Mouse (Mus musculus) cerebellum, adult (tissue): ENCODE measurements around the gene Osbp.
"Not testable (repeated sequence)": the region's sequence is repeated elsewhere in the genome, so short reads cannot be mapped to it uniquely, and the experiment has no call there.

Source experiments
- ATAC-seq: cut with Nextera tagmentation; 2 replicates; pipeline ENCODE4 v1.9.2; 2017; ENCODE audit warnings: mild to moderate bottlenecking, moderate library complexity, mixed read lengths; ENCODE audit not compliant: insufficient number of reproducible peaks, low FRiP score, low TSS enrichment

Gene Osbp

DNA sequence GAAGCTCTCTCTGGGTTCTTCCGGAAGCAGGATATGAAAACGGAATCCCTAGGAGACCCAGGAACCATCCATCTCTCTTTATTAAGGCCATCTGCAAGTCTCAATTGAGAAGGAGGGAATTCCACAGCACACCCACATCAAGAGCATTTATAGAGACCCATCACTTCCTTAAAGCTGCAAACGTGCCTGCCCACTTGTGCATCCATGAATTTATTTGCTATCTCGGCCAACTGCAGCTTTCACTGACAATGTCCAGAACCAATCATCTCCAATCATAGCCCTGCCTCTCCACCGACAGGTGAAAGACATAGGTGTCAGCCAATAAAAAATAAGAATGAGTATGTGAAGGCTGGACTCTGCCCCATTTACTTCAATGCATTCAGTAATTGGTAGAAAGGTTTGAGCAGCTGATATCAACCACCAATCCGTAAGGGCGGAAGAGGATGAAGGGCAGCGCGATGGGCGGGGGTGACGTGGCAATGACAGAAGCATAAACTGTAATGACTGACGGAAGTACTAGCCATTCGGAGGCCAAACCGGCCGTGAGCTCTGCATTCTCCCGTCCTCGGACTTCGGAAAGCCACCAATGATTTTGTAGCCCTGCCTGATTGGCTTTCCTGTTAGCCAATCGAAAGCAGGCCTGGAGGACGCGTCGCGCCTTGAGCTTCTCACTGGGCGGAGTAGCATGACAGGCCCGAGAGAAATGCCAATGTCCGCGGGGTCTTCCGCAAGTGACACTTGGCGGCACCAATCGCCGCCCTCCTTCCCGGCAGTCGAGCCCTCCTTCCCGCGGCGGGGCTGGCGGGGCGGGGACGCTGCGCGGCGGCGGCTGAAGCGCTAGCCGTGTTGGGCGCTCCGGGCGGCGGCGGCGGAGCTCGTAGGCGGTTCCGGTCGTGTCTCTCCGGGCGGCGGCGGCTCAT lies at the start of gene Osbp:
Gene Osbp, plus strand, starts transcription at position 919 of the 920 bp plus-strand sequence.
- ATAC-seq, result peak; percentile 95

DNA sequence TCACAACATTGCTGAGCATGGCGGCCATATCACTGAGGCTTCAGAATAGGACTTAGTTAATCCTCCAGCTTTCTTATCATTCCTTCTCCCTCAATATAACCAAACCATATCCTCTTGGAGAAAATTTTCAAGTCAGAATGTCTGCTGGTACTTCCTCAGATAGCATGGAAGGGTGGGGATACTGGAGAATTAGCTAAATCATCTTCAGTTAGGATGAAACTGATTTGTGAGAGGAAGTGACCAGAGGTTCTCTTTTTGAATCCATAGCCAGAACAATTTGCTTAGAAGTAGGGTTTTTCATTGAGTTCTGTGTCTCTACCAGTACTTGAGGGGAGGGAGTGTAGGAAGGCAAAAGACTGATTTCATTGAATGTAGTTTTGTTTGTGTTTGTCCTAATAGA lies 43.7 kb upstream of the Osbp start:
- no peak for ATAC-seq

DNA sequence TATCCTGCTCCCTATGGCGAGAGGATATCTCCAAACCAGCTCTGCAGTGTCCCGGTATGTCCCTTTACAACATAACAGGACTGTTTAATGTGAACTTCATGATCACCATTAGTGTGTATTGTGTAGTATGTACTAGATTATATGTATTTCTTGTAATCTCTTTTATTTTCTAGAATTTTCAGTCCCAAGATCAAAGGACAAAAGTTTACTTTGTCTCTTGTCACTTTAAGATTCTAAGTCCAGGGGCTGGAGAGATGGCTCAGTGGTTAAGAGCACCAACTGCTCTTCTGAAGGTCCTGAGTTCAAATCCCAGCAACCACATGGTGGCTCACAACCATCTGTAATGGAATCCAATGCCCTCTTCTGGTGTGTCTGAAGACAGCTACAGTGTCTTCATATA lies 43.2 kb upstream of the Osbp start:
- ATAC-seq, result not testable (repeated sequence)

DNA sequence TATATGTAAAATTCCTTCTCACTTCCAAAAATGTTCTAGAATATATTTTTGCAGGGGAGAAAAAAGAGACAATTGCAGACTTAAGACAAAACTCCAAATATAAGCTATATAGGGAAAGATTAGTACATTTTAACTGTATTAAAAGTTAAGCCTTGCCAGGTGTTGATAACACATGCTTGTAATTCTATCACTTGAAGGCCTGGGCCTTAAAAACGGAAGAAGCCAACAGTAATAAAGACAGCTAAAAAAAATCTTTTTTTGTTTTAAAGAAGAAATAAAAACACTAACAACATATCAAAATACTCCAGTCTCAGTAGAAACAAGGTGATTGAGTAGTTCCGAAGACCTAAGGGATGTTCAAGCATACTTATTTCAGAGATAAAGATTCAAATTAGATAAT lies 39.4 kb upstream of the Osbp start:
- ATAC-seq, result no peak

DNA sequence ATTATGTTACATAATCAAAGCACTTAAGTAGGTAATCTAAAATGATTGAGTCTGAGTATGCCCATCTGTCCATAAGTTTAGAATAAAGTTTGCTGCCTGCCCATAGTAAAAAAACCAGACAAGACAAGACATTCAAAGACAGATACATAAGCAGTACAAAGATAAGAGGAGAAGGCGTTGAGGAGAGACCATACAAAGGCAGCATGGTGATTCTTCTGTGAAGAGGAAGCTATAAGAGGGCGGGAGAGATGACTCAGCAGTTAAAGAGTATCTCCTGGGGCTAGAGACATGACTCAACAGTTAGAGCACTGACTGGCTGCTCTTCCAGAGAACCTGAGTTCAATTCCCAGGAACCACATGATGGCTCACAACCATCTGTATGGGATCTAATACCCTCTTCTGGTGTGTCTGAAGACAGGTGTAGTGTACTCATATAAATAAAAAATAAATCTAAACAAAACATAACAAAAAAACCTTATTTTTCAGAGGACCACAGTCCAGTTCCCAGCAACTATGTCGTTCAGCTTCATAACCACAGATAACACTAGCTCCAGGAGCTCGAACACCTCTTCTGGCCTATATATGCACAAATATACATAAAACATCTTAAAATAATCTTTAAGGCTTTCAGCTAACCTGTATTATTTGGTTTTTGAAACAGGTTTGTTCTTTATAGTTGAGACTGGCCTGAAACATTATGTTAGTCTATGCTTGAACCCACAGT lies 37.6 kb upstream of the Osbp start:
- ATAC-seq, result no peak

DNA sequence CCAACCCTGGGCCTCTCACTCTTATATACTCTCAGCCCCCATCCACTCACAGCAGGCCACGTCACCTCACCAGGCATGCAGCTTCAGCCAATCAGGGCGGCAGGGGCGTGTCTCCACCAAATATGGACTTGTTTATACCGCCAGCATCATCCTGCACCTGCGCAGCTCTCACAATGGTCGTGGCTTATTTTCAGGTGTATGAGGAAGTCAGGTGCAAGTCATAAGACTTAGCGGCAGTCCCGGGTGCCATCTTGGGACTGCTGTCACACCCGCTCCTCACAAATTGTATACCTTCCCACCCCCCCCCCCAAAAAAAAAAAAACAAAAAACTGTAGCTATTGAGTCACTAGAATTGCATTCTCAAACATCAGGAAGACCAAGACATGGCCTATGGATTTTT lies 19.3 kb upstream of the Osbp start:
- not testable (repeated sequence) for ATAC-seq

DNA sequence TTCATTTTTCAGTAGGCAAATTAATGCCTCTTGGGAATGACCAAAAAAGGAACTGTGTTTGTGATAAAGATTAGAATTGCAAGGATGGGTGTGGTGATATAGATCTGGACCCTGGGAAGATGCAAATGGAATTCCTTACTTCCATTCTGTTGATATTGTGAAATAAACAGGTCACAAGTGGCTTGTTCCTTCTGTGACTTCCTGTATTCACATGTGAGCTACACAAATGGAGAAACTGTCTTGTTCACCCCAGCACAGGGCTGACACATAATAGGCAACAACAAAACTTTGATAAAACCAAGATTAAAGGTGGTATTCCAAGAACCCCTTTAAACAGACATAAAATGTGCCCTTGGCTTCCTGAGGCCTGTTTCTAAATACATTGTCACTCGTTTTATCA lies 15.9 kb upstream of the Osbp start:
- no peak for ATAC-seq

DNA sequence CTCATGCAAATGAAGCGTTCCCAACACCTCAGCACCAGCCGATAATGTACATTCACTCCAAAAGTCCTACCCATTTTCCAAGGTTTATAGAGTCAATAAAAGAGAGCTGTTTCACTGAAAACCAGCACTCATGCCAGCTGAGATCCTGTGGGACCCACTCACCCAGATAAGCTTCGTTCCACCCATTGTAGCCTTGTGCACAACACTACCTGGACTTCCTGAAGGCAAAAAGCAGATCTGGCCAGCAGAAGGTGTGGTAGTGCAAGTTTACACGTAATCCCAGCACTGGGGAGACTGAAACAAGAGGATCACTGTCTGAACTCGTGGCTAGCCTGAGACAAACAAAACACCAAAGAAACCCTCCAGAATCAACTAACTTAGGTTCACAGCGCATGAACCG lies 15.0 kb upstream of the Osbp start:
- no peak for ATAC-seq

DNA sequence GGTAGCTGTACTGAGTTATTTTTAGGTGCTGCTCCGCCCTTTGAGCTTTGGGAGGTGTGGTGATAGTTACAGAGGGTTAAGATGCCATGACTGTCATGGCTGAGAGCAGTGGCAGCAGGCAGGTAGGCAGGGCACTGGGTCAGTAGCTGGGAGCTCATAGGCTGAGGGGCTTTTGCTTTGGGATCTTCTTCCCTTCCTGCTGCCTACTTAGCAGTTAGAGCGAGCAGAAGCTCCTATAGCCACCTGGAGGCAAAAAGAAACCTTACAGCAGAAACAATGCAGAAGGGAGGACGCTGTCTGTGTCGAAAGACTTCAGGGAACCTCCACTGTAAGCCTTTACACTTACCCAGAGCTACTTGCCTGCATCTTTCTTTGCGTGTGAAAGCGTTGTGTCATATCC lies 11.5 kb upstream of the Osbp start:
- ATAC-seq, result no peak

DNA sequence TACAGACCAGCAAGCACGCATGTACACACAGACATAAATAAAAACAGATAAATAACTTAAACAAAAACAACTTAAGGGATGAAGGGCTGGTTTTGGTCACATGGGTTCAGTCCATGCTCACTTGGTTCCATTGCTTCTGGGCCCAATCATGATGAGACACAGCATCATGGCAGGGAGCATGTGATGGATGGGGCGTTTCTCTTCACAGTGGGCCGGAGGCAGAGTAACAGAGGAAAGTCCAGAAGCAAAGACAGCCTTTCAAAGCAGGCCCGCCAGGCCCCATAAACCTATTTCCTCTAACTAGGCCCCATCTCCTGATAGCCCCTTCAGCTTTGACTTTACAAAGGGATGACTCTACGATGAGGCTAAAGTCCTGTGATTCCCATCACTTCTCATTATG lies 9.1 kb upstream of the Osbp start:
- ATAC-seq, result no peak

DNA sequence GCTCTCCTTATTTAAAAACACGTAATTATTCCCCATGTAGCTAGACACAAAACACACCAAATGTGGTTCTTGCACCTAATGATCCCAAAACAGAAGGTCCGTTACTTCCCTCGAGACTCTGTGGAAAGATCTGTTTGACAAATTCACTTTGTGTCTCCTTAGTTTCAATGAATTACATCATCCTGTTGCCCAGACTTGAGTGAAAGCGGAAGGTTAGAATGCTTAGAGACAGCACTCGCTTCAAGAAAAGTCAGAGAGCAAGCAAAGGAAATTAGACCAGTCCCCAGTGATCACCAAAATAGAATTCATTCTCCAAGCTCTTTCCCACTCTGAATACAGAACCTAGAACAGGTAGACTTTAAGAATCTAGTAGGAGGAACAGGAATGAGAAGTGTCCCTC lies 8.3 kb upstream of the Osbp start:
- no peak for ATAC-seq

DNA sequence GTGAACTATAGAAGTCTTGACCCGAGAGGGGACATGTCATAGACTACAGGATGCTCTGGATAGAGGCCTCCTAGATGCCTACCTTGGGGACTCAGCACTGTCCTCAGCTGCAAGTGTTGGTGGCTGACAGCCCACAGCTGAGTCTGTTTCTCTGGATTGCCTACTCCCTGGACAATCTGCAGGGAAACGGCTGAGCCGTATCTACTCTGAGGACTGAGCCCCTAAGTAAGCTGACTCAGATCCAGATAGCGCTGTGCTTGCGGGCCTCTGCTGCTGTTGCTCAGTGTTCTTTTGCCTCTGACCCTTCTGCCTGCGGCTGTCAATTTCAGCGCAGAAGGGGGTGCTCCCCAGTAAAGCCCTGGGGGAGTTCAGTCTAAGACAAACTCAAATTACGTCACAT lies 7.9 kb upstream of the Osbp start:
- no peak for ATAC-seq

DNA sequence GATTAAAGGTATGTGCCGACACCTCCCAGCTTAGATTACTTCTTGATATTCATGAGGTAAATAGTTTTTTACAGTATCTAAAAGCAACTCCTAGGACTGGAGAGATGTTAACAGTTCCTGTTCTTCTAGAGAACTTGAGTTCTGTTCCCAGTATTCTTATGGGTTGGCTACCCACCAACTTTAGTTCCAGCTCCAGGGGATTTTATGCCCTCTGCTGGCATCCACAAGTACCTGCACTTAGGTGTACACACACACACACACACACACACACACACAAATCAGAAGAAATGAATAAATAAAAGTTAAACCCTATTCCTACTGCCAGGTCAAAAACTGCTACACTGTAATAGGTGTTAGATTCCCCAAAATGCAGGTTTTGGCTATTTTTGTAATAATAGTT lies 1.5 kb upstream of the Osbp start:
- no peak for ATAC-seq

DNA sequence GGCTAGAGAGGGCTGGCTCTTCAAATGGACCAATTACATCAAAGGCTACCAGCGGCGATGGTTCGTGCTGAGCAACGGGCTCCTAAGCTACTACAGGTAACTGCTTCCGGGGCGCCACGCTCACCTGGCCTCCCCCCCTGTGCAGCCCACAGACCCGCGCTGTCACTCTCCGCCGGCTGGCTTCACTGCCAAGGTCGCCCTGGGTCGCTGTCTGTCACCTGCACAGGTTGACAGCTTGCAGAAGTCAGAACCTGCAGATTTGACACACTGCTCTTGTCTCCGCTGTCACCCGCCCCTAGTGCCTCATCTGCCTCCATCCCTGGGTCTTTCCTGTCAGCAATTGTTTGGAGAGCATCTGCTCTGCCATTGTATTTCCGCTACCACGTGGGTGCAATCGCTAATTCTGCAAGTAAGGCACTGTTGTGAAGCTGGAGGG lies 478 bp downstream of the Osbp start:
- peak; percentile 5; the same call in 1 of the 2 replicates for ATAC-seq

DNA sequence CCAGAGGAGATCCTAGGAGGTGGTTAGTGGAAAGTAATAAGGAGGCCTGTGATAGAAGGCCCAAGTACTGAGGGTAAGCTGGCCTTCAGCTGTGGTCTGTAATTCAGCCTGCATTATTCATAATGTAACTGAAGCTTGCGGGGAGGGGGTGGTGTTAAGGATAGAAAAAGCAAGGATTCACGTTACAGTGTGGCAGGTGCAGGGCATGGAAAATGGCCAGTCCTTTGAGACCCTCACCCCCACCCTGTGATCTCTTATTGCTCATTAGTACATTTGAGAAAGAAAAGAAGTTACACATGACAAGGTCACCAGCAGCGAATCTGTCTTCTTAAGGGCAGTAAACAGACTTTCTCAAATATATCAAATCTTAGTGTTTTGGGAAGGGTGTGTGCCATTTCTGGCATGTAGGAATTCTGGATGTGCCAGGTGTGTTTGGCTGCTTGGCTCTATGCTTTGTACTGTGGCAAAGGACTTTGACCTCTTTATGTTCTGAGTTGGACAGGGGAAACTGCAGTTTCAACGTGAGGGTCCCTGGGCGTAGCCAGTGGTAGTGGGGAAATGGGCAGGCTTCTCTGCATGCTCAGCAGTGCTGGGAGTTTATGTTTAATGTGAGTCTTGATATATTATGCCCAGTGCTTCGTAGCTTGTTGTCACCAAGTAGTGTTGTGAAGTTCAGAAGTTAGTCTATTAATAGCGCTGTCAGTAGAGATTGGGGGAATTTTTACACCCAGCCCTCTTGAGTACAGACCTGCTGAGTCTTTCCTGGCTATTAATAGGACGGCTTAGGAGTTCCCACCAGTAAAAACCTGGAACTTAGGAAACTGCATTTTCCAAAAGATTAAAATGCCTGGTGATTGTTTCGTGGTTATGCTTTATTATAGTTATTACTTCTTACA lies 3.7 kb downstream of the Osbp start:
- ATAC-seq, result no peak

DNA sequence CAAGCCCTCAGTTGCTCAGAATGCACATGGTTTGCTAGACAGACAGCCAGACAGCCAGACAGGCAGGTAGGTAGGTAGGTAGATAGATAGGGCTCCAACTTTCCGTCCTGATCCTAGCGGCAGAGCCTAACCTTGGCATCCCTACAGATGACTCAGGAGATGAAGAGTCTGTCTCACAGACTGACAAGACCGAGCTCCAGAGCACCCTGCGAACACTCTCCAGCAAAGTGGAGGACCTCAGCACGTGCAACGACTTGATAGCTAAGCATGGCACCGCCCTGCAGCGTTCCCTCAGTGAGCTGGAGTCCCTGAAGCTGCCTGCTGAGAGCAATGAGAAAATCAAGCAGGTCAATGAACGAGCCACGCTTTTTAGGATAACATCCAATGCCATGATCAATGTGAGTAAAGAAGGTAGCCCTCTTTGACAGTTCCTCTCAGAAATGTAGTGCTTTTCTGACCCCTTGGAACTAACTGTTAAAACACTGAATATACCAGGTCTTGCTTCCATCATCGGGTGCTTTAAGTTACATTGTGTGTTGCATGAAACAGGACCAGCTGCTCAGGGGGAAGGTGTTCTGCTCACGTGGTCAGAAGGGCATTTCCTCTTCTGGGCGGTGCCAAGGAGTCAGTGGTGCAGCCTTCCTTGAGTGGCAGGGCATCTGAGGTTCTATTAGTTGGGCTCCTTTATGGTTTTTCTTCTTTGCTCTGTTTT lies 7.9 kb downstream of the Osbp start:
- ATAC-seq, result no peak

DNA sequence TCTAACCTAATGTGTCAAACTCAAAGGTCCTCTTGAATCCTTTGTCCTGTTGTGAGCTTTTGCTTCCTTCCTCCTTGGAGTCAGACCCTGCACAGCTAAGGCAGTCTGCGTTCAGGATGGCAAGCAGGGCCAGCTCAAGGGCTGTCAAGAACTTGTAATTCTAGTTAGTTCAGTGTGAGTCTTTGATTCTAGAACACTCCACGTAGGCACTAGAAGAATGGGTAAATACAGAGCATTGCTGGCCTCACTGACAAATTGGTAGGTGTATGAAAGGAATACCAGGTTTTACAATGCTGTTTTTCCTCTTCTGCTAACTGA lies 8.4 kb downstream of the Osbp start:
- no peak for ATAC-seq

DNA sequence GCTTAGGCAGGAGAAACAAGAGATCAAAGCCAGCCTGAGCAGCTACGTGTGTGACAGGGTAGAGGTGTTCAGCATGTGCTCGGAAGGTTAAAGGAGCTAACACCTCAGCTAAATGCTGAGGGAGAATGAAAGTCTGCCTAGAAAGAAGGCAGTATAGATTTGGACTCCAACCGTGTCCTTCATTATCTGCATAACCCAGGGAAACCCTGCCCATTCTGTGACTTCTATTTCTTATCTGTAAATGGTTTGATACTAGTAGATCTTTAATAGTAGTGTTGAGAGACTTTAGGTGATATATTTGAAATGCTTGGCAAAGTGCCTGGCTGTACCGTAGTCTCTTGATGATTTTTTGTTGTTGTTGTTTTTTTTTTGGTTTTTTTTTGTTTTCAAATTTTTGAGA lies 9.9 kb downstream of the Osbp start:
- no peak for ATAC-seq

DNA sequence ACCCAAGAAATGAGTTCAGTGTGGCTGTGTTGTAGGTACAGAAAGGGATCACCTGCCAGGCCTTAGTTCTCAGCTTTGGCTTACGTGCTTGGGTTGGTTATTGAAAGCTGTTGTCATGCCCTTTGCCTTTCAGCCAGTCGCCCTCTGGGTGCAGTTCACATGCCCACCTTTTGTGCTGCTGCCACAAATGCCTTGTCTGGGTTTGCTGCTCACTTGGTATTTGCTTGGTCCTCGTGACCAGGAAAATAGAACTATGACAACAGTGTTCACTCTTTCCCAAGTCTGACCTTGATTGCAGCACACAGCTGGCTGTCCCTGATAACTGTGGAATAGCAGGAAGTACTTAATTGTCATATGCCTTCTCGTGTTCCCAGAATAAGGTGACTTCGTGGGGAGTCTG lies 11.6 kb downstream of the Osbp start:
- ATAC-seq, result no peak

DNA sequence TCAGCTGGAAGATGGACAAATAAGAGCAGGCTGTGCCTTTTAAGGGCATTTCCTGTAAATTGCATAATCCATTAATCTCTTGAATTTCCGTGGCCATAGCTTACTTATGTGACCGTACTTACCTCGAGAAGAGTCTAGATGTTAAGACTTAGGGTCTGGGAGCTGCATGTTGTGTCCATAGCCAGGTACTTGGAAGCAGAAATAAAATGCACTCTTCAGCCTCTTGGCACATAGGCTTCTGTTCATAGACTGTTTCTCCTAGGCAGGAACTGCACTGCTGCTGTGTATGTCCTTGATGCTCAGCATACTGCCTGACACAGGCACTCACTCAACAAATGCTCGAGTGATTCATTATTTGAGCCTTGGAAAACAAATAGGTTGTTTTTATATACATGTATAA lies 14.7 kb downstream of the Osbp start:
- no peak for ATAC-seq
